Mouse (Mus musculus): ENCODE measurements around the gene Snx18. TPM values are rescaled to one million over a fixed set of nuclear protein-coding genes. Genes with fewer than 3 reads are reported as not detected.

Gene Snx18
- total RNA-seq, 2 experiments from 2014 or later, result 22.9 to 23.8 TPM

DNA sequence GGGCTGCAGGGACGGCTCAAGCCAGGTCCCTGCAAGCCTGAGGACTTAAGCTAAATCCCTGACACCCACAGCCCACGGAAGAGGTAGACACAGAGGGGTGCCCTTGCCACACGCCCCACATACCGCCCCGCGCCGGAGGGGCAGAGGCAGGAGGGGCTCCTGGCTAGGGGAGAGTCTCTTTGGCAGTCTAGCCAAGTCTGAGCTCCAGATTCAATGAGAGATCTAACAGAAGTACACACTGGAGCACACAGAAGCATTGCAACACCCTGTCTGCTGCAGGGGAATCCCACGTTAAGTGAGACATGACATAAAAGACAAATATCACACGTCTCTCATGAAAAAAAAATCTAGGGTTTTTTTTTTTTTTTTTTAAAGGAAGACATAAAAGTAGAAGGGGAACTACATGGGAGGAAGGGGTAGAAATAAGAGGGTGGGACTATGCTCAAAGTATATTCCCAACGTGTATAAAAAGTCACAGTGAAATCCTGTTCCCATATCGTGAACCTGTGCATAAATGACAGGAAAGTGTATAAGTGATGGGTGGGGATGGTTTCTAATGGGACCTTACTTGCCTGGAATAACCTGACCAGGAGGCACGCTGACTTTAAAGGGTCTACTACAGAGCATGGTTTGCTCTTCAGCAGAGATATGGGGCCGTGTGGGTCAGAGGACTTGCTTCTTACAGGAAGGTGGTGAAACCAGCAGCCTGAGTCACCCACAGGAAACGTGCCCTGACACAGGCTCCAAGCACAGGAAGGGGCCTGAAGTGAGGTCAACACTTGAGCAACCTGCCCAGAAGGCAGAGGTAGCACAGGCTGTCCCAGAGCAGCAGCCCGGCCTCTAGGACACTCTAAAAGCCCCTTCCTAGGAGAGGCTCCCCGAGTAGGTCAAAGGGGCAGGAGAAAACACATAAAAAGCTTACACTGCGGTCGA, 17.6 kb downstream of the Snx18 start:
- intact Hi-C loops (cut with DNase I), result no loop called here

GRCm38 (mm10) chr13:113599701-113600530, 18.4 kb downstream of the Snx18 start:
- DNase-seq (ENCODE audit: low spot score in 2 of 2), result no peak
- intact Hi-C loops (cut with DNase I), result no loop called here

More for the DNA sequence above, 17.6 kb downstream of the Snx18 start:
- DNase-seq (ENCODE audit: low spot score in 2 of 2), result no peak

DNA sequence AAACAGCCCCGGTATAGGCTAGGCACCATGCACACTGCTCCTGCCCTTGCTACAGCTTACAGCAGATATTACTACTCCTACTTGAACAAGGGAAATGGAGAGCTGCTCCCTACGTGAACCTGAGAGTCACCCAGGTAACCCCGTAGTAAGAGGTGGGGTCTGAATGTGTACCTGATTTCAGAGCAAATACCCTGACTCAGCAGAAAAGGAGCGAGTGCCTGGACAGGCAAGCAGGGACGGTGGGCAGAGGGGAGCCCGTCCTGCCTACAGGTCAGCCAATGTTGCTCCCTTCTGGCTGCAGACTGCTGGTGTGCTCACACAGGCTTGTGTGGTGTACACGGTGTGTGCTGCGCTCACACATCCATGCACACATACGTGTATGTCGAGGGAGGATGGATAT, 20.7 kb downstream of the Snx18 start:
- intact Hi-C loops (cut with DNase I), result no loop called here
- no peak for DNase-seq (ENCODE audit: low spot score in 2 of 2)

GRCm38 (mm10) chr13:113596821-113597541, 21.4 kb downstream of the Snx18 start:
- intact Hi-C loops (cut with DNase I), result no loop called here

GRCm38 (mm10) chr13:113595987-113596386, 22.4 kb downstream of the Snx18 start:
- intact Hi-C loops (cut with DNase I), result no loop called here
- DNase-seq (ENCODE audit: low spot score in 2 of 2), result no peak

More at GRCm38 (mm10) chr13:113596821-113597541, 21.4 kb downstream of the Snx18 start:
- DNase-seq (ENCODE audit: low spot score in 2 of 2), result no peak

DNA sequence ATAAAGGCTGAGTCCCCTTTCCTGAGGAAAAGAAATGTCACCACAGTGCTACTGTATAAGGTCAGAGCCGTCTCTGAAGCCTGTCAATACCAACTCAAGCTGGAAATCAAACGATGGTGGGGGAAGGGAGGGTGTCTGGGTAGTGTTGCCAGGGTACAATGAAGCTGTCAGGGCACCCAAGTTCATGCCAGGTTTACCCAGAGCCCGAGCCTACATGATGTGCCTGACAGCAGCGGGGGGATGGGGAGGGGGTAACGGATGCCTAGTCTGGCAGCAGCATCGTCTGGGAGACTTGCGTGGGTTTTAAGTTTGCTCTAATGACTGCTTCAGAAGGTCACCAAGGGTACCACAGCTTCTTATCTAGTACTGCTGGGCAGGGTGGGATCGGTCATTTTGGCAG, 23.1 kb downstream of the Snx18 start:
- intact Hi-C loops (cut with DNase I), result no loop called here
- no peak for DNase-seq (ENCODE audit: low spot score in 2 of 2)

- intact Hi-C loops (cut with DNase I), result no loop called here
These were observed 24.0 kb downstream of the Snx18 start for GRCm38 (mm10) chr13:113594361-113594760.

DNA sequence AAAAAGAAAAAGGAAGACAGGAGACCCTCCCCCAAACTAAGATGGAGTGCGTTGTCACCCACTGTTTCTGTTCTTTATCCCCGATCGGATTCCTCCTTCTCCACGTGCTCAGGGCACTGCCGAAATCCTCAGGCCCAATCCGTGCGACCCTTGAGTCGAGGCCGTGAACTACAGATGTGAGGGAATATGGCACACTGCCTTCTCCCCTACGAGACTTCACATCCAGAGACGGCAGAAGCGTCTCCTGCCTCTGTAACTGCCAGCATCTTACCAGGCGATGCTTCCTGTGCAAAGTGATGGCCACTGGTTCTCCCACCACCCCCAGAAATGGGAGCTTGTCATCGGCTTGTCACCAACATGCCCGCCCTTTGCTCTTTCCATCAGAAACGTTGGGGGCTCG, 24.7 kb downstream of the Snx18 start:
- DNase-seq (ENCODE audit: low spot score in 2 of 2), result no peak
- intact Hi-C loops (cut with DNase I), result no loop called here

More at GRCm38 (mm10) chr13:113594361-113594760, 24.0 kb downstream of the Snx18 start:
- no peak for DNase-seq (ENCODE audit: low spot score in 2 of 2)

DNA sequence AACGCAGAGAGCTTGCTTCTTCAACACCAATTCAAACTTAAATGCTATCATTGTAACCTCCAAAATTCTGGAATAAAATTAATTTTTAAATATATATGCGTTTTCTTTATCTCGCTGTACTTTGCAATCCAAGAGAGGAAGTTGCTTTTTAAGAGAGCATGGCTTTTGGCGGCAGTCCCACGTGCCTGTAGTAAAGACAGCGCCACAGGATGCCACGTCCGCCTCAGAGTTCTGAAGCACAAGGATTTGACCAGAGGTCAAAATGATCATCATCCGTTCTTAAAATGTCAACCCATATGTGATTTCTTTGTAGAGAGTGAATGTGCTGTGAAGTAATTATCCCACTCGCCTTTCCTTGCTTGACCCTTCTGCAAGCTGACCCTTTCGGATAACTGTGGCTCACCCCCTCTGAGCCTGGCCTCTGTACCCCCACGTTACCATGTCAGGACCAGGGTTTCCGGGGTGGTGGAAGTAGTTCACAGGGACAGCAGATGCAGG, 25.6 kb downstream of the Snx18 start:
- intact Hi-C loops (cut with DNase I), result no loop called here
- no peak for DNase-seq (ENCODE audit: low spot score in 2 of 2)

DNA sequence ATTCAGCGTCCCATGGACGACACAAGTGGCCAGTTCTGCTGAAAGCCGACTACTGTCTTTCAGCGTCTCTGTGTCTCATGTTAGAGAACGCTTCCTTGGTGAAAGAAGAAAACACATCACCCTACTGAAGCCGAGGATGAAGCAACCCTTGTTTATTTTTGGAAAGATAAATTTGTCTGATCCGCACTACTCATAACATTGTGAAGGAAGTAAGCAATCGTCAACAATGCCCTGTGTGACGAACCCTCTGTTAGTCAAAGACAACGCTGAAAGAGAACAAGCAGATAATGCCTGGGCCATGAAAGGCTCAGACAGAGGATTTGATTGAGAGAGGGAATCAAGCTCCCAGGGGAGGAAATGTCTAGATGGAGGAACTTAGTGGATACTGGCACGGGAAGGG, 27.0 kb downstream of the Snx18 start:
- DNase-seq (ENCODE audit: low spot score in 2 of 2), result no peak
- intact Hi-C loops (cut with DNase I), result no loop called here

GRCm38 (mm10) chr13:113590216-113590615, 28.1 kb downstream of the Snx18 start:
- no peak for DNase-seq (ENCODE audit: low spot score in 2 of 2)
- intact Hi-C loops (cut with DNase I), result no loop called here

DNA sequence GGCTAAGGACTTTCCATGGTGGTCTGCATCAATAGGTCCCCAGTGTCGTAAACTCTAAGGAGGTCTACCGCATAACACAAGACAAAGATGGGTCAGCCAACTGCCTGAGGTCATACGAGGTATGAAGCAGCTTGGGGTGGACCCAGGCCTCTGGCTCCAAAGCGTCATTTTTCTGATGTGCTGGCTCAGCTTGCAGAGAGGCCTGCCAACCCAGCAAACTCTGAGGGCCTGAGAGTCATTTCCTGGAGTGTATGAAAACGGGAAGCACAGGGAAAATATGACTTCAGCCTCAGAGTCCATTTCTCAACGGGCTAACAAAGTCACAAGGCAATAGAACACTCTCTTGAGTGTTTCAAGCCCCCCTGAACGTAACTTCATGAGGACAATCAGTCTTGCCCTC, 28.9 kb downstream of the Snx18 start:
- no peak for DNase-seq (ENCODE audit: low spot score in 2 of 2)
- intact Hi-C loops (cut with DNase I), result no loop called here

DNA sequence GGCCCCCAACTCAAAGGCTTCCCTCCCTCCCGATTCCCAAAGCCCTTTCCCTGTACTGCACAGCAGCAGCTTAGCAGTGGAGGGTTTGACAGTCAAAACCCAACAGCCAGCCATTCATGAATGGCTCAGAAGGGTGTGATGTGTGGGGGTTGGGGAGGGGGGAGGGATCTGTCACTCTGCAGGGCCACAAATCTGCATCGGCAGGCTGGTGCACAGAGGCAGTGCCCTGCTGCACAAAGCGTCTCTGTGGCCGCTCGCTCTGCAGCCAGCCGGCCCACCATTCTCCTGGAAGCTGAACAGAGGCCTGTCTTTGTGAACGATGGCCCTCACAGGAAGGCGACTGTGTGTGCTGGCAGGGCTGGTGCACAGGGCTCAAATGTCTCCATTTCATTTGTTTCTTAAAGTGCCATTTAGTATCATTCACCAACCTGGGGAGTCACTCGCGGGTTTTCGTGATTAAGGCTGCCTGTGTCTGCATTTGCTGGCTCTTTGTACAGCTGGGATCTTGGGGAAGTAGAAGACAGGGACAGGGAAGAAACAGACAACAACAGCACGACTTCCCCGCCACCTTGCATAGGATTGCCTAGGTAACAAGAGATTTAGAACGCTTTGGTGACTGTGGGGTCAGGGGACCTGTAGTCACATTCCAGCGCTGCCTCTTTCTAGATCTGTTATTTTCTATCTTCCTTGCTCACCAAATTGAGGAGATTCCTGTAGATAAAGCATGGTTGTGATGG, 31.0 kb downstream of the Snx18 start:
- intact Hi-C loops (cut with DNase I), result no loop called here
- peak; percentile 28 to 43 for DNase-seq (ENCODE audit: low spot score in 2 of 2)

DNA sequence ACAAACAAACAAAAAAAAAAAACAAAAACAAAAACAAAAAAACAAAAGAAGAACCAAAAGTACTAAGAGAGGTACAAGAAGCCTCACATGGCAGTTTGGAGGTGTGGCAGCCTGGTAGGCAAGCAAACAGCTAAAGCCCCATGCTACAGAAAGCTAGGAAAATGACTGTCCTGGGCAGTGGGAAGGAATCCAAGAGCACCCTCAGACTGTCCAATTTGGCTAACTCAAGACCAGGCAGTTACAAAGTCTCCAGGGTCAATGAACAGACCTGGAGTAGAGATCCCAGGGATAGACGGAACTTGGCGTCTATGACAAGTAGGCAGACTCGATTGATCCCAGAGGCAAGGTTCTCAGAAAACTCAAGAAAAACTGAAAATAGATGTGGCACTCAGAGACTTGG, 32.8 kb downstream of the Snx18 start:
- DNase-seq (ENCODE audit: low spot score in 2 of 2), result no peak
- intact Hi-C loops (cut with DNase I), result no loop called here

GRCm38 (mm10) chr13:113584431-113584830, 33.9 kb downstream of the Snx18 start:
- DNase-seq (ENCODE audit: low spot score in 2 of 2), result no peak
- intact Hi-C loops (cut with DNase I), result no loop called here

DNA sequence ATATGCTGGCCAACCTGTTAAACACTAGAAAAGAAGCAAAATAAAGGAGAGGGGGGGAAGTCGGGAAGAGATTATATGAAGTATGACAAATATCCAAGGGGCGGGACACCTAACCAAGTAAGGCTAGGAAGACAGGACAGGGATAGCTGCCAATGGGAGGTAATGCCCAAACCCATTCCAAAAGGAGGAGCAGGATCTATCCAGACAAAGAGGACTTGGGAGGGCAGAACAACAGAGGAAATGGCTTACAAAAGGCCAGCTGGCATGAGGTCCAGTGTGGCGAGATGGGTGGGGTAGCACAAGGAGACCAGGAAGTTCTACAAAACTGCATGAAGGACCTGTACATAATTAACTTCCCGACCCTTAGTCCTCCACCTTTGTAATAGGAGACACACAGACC, 34.8 kb downstream of the Snx18 start:
- DNase-seq (ENCODE audit: low spot score in 2 of 2), result no peak
- intact Hi-C loops (cut with DNase I), result no loop called here

- no peak for DNase-seq (ENCODE audit: low spot score in 2 of 2)
- intact Hi-C loops (cut with DNase I), result no loop called here
These were observed 36.3 kb downstream of the Snx18 start for GRCm38 (mm10) chr13:113582024-113582423.

GRCm38 (mm10) chr13:113581436-113581835, 36.9 kb downstream of the Snx18 start:
- no peak for DNase-seq (ENCODE audit: low spot score in 2 of 2)
- intact Hi-C loops (cut with DNase I), result no loop called here

GRCm38 (mm10) chr13:113580400-113580790, 38.0 kb downstream of the Snx18 start:
- intact Hi-C loops (cut with DNase I), result no loop called here
- no peak for DNase-seq (ENCODE audit: low spot score in 2 of 2)

Data from left cerebral cortex, postnatal 36 days (tissue).